Mouse (Mus musculus) spleen, embryonic (tissue): ENCODE results near the gene Eed.

ENCODE experiments used
- CTCF ChIA-PET: fragments of 350-600 bp; sonication (Branson Sonifier 250); formaldehyde crosslinking; loops from one replicate; lab custom pipeline; 2022; lab: Charles Lee

Gene Eed

DNA sequence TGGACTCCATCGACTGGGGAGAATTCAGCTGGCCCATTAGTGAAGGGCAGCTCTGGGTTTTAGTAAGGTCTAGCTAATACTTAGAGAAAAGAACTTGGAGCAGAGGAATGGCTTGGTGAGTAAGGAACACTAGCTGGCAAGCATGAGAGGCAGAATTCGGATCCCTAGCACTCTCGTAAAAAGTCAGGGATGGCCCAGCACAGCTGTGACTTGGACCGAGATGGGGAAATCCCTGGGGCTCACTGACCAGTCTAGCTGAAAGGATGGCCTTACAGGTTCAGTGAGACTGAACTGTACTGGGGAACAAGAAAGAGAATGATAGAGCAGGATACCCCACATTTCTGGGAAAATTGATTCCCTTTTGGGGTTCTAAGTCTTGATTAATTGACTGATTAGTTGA lies 71.1 kb downstream of the Eed start:
- CTCF ChIA-PET = no interaction called here

DNA sequence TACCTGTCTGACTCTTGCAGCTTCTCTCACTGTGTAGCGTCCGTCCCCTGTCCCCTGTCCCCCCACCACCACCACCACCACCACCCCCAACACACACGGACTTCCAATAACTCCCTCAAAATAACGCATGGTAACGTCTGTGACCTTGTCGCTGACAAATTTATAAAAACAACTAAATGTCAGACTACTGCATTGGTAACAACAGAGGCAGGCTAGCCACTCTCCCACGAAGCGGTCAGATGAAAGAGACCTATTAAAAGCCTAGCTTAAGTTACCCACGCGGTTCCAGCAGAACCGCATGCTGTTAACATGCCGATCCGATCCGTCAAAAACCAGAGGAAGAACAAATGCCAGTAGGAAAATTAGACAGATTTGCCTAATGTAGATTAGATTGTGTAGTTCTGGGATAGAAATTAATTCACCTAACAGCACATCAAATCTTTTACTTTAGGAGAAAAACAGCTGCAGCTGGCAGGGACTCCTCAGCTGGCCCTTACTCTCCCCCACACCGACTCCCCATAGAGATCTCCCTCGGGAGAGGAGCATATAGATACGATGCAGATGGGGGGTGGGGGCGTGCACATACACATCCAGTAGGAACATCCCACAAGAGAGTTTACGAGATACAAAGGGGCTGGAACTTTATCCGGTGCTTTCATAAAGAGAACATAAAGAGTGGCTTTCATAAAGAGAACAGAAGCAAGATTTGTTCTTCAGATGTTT lies 71.7 kb downstream of the Eed start:
- CTCF ChIA-PET = interaction anchor here (0.7 kb wide), 1 partner anchor 66 kb away, joined by 4 read pairs; no protein-coding TSS in a partner anchor

DNA sequence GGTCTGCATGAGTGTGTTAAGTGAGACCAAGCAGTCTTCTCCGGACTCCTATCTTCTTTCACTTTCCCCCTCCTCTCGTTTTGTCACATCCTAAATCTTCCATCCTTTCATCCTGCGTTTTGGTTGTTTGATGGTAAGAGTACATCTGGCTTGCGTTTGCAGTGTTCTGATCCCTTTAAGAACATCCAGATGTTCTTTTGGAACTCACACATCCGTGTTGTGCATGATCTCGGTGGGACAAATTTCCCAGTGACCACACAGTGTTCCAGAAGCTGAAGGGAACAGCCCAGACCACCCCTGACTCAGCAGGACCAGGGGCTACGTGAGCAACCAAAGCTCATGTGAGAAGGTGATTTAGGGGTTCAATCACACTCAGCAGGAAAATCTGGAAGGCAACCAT lies 72.4 kb downstream of the Eed start:
- CTCF ChIA-PET = no interaction called here

DNA sequence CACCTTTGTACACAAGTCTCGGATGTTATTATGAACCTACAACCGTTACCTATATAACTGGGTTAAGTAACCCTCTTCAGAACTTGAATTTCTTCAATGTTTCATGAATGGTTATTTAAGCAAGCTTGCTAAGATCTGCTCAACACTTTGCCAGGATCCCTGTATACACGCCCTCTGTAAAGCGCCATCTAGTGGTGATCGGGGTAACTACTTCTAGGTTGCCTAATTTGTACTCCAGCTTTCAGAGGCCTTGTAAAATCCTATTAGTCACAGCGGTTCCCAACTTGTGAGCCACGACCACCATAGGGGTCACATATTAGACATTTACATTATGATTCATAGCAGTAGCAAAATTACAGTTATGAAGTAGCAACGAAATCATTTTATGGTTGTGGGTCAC lies 72.8 kb downstream of the Eed start:
- CTCF ChIA-PET = no interaction called here
